Mouse (Mus musculus) small intestine, adult 2 months (tissue): Measurements from ENCODE around the gene Olfr525. TPM values are rescaled to one million over a fixed set of nuclear protein-coding genes. Genes with fewer than 3 reads are reported as not detected.

Source experiments
- H3K27ac ChIP-seq: fragments of 200-500 bp; 2 replicates; pipeline ENCODE4 v1.5.1; 2012; ENCODE audit warnings: low read depth, low read length, control low read depth, inconsistent platforms; ENCODE audit not compliant: insufficient read depth
- H3K27me3 ChIP-seq: fragments of 200-500 bp; 2 replicates; pipeline ENCODE4 v1.6.1; 2012; ENCODE audit warnings: mild to moderate bottlenecking, moderate library complexity, low read length, inconsistent platforms; ENCODE audit not compliant: control insufficient read depth, insufficient read depth
- H3K36me3 ChIP-seq: fragments of 200-500 bp; 2 replicates; pipeline ENCODE4 v1.6.1; 2012; ENCODE audit warnings: mild to moderate bottlenecking, low read length, control low read depth, inconsistent platforms; ENCODE audit not compliant: control insufficient read depth, insufficient read depth
- H3K4me1 ChIP-seq: fragments of 200-500 bp; 2 replicates; pipeline ENCODE4 v1.6.1; 2012; ENCODE audit warnings: low read length, inconsistent platforms, mixed read lengths; ENCODE audit not compliant: control insufficient read depth, insufficient read depth, insufficient read length
- H3K4me3 ChIP-seq: fragments of 200-500 bp; 2 replicates; pipeline ENCODE4 v1.5.1; 2012; ENCODE audit warnings: low read depth, mild to moderate bottlenecking, control low read depth, inconsistent platforms, low read length, moderate library complexity
- CTCF ChIP-seq: fragments of 200-500 bp; IDR thresholded peaks from 2 replicates; pipeline ENCODE4 v1.5.1; 2012; ENCODE audit warnings: low read depth, mild to moderate bottlenecking, control low read depth, inconsistent platforms, low read length, moderate library complexity, mixed read lengths; ENCODE audit not compliant: insufficient replicate concordance, insufficient read length; ENCODE audit errors: extremely low read depth
- POLR2A ChIP-seq: fragments of 200-500 bp; IDR thresholded peaks from 2 replicates; pipeline ENCODE4 v1.6.1; 2012; ENCODE audit warnings: low read depth, mild to moderate bottlenecking, control low read depth, inconsistent platforms, low read length, moderate library complexity
- WGBS: fragments of 180-500 bp; shearing (Covaris S2); methylation state at CpG from one replicate; pipeline ENCODE4 v1.1.7; 2018; 5-methylcytosine and 5-hydroxymethylcytosine counted together
- polyA plus RNA-seq: library from polyadenylated mRNA; depleted of rRNA; stranded (reverse); fragments of >200 nt; gene quantifications from 2 replicates; pipeline ENCODE4 v1.2.3, GENCODE M21; 2012; rRNA removed

The Olfr525 gene
- not detected in 2 replicates for polyA plus RNA-seq

DNA sequence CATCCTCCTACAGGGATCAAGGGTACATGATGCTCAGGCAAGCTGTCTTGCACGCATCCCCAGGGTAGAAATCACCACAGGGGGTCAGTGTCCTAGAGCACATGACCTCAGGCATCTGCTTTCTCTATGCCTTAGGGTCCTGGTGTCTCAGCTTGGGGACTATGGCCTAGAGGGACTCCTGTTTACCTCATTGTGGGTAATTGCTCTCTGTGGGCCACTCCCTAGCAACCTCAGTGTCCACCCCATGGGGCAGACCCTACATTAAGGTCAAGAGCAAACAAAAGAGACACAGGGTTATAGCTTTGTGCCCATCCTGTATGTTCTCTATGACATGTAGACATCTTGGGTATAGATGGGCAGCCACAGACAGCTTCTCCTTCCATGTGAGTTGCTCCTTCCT is at the start of gene Olfr525:
Gene Olfr525 (plus strand): TSS at position 301 of the 400 bp plus-strand sequence.
- TF ChIP-seq CTCF (no peak), POLR2A (no peak)
- no peaks in the 10 kb centered on the region for H3K36me3 ChIP-seq
- no peaks in the 10 kb centered on the region for H3K4me1 ChIP-seq
- H3K27ac ChIP-seq: no peak within 1 kb of the TSS
- H3K4me3 ChIP-seq: no peak within 1 kb of the TSS
- WGBS: 47% methylated on average over 1 of the region's 1 CpGs
- no peaks in the 10 kb centered on the region for H3K27me3 ChIP-seq

DNA sequence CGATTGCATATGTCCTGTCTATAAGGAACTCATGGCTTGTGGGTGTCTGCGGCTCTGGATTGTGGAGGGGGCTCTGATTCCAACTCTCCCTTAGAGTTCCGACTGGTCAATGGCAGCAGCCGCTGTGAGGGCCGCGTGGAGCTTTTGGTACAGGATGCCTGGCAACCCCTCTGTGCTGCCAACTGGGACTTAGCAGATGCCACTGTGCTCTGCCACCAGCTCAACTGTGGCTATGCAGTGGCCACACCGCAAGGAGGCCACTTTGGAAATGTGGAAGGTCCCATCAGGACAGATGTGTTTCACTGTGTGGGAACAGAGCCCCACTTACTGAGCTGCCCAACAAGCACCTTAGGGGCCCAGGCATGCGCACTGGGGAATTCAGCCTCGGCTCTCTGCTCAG is 24.9 kb upstream of the Olfr525 start:
- Histone ChIP-seq H3K4me1 (no peaks in the 10 kb centered on the region), H3K4me3 (no peak overlapping the region), H3K27me3 (no peaks in the 10 kb centered on the region), H3K27ac (no peak overlapping the region), H3K36me3 (no peaks in the 10 kb centered on the region)
- no peak for TF ChIP-seq CTCF
- WGBS: 80% methylated on average over 9 of the region's 9 CpGs

DNA sequence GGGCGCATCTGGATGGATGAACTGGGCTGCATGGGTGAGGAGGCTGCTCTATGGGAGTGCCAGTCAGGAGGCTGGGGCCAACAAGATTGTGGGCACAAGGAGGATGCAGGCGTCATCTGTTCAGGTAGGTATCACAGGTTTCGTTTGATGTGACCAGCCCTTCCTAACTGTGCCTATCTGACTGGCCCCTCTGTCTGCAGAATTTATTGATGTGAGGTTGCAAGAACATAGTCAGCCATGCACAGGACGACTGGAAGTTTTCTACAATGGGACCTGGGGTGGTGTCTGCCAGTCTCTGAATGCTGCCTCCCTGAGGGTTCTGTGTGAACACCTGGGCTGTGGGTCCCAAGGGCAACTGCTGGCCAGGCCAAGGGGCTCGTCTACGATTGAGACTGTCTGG is 23.8 kb upstream of the Olfr525 start:
- H3K4me3 ChIP-seq: no peak overlapping the region
- H3K27me3 ChIP-seq: no peaks in the 10 kb centered on the region
- H3K36me3 ChIP-seq: no peaks in the 10 kb centered on the region
- no peaks in the 10 kb centered on the region for H3K4me1 ChIP-seq
- TF ChIP-seq POLR2A: no peak
- no peak for TF ChIP-seq CTCF
- no peak overlapping the region for H3K27ac ChIP-seq
- 63% methylated on average over 6 of the region's 6 CpGs for WGBS

DNA sequence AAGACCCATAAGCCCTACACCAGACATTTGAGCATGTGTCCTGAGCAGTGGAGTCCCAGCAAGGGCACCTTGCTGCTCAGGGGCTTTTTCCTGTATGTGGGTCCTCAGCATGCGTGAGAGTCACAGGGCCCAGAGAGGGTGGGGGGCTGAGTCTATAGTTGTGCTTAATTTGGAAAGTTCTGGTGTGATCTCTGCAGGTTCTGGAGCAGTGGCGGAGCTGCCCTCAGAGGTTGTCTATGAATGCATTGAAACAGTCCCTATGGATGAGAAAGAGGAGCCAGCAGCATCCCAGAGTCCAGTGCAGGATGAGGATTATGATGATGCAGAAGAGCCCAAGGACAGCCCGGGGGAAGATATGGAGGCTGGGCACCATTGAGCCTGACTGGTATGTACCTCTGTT is 21.2 kb upstream of the Olfr525 start:
- no peak for TF ChIP-seq POLR2A
- TF ChIP-seq CTCF: no peak
- Histone ChIP-seq H3K27me3 (no peaks in the 10 kb centered on the region), H3K27ac (no peak overlapping the region), H3K4me1 (no peaks in the 10 kb centered on the region), H3K4me3 (no peak overlapping the region), H3K36me3 (no peaks in the 10 kb centered on the region)
- 86% methylated on average over 3 of the region's 3 CpGs for WGBS

DNA sequence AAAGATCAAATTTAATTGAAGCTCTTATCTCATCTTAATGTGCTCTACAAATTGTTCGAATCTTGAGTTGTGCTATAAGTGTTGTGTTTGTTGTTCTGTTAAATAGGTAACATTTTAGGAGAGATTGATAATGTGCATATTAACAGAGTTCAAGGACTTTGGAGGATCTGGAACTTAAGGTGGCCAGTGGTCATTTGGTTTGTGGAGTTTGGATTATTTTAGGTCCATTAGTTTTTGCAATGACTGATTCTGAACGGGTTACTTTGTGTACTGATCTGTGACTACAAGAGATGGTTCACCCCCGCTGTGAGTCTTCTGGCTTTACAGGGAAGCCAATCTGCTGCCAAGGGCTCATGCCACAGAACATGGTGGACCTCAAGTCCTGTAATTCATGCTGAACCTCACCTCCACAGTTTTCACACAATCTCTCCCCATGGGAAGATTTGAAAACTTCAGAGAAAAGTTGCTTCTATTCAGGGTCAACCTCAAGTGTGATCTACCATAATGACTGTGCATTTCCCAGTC is 735 bp upstream of the Olfr525 start:
- Histone ChIP-seq H3K36me3 (no peaks in the 10 kb centered on the region), H3K27me3 (no peaks in the 10 kb centered on the region), H3K27ac (no peak overlapping the region), H3K4me1 (no peaks in the 10 kb centered on the region), H3K4me3 (no peak overlapping the region)
- TF ChIP-seq POLR2A (no peak), CTCF (no peak)
- 76% methylated on average over 3 of the region's 3 CpGs for WGBS

DNA sequence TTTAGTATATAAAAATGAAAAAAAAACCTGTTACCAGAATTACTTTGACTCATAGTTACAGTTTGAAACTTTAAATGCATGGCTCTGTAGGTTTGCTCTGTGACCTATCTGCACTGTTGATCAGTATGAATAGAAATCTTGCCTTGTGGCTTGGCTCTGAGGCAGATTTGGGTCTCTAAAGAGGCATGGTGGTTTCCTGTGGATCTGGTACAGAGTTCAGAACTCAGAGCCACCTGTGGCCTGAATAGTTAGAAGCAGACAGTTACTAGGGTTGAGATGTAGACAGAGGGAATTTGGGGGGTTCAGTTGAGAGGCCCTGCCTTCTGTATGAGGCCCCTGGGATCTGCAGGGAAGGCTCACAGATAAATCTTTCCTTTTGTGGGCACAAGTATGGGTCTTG is 477 bp downstream of the Olfr525 start:
- H3K27me3 ChIP-seq: no peaks in the 10 kb centered on the region
- TF ChIP-seq POLR2A: no peak
- TF ChIP-seq CTCF: no peak

DNA sequence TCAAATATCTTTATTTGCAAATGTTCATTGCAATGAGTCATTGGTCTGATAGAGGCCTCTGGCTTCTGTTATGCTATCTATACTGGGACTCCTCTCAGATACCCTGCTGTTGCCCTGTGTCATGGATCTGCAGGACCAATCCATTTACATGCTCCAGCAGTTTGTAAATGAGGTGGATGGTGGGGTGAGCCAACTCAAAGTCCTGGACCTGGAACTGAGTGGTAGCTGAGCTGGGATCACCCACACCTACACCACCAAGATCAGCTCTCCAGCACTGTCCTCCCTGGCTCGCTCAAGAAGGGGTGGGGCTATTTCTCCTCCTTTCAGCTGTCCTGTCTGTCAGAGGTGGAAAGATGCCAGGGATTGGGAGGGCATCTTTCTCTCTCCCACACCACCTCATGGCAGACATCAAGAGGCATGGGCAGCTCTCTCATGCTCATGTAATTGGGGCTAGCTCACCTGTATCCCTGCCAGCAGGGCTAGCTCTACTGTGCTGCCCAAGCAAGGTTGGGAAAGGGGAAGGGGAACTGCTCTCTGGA is 9.2 kb downstream of the Olfr525 start:
- TF ChIP-seq POLR2A (no peak), CTCF (no peak)
- no peak overlapping the region for H3K4me3 ChIP-seq
- no peaks in the 10 kb centered on the region for H3K4me1 ChIP-seq
- no peak overlapping the region for H3K27ac ChIP-seq
- H3K27me3 ChIP-seq: no peaks in the 10 kb centered on the region
- H3K36me3 ChIP-seq: no peaks in the 10 kb centered on the region
- 28% methylated on average over 1 of the region's 1 CpGs for WGBS

More for the DNA sequence above, 477 bp downstream of the Olfr525 start:
- Histone ChIP-seq H3K36me3 (no peaks in the 10 kb centered on the region), H3K4me1 (no peaks in the 10 kb centered on the region), H3K27ac (no peak overlapping the region), H3K4me3 (no peak overlapping the region)
